Mouse (Mus musculus): Measurements from ENCODE around the gene Nelfa. TPM values are rescaled to one million over a fixed set of nuclear protein-coding genes. Genes with fewer than 3 reads are reported as not detected.
"Not testable (repeated sequence)": the region's sequence is repeated elsewhere in the genome, so short reads cannot be mapped to it uniquely, and the experiment has no call there.

Gene Nelfa
- total RNA-seq (2021) = 10 to 100 TPM; 23.3 to 24.3 TPM

- intact Hi-C loops (cut with DNase I) = no loop called here
- peak; percentile 99 for DNase-seq
Measured at GRCm38 (mm10) chr5:33936120-33936707, at the start of gene Nelfa. Gene Nelfa, minus strand, starts transcription at chr5:33936413.

- intact Hi-C loops (cut with DNase I) = no loop called here
- peak; percentile 96 for DNase-seq
Measured at GRCm38 (mm10) chr5:33983309-33984121, 47.3 kb upstream of the Nelfa start, which contains the start of gene Gm1673. Gene Gm1673, plus strand, starts transcription at chr5:33983433.

- no peak for DNase-seq
- intact Hi-C loops (cut with DNase I) = no loop called here
Measured at GRCm38 (mm10) chr5:33982731-33983259, 46.6 kb upstream of the Nelfa start.

GRCm38 (mm10) chr5:33976267-33976666 lies 40.1 kb upstream of the Nelfa start:
- no peak for DNase-seq
- intact Hi-C loops (cut with DNase I) = no loop called here

DNA sequence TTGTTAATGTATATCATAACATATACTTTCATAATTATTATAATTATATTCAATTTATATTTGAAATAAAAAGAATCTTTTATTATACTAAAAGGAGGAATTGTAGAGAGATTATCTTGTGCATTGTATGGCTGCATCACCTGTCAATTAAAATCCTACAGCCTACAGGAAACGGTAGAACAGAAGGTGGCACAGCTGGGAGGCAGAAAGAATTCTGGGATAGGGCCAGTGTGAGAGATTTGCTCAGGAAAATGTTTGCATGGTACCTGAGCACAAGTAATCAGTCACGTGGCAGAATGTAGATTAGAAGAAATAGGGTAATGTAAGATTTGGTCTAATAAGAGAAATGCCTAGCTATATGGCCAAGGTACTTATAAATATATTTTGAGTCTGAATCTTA lies 38.5 kb upstream of the Nelfa start:
- DNase-seq = no peak
- intact Hi-C loops (cut with DNase I) = no loop called here

DNA sequence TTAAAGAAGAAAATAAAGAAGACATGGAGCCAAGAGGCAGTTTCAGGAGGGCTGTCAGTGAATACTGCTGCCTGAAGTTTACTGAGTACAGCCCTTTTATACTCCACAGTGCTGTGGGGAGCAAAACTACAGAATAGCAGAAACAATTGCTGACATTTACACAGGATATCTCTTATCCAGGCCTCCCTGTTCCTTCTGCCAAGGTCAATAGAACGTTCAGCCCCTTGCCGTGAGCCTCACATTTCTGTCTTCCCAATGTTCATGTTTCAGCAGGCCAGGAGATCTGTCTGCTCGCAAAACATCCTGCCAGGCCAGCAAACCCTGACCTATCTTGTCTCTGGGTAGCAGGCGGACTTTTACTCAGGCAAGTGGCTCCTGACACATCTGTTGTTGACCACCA lies 23.2 kb upstream of the Nelfa start:
- intact Hi-C loops (cut with DNase I) = no loop called here
- no peak for DNase-seq

DNA sequence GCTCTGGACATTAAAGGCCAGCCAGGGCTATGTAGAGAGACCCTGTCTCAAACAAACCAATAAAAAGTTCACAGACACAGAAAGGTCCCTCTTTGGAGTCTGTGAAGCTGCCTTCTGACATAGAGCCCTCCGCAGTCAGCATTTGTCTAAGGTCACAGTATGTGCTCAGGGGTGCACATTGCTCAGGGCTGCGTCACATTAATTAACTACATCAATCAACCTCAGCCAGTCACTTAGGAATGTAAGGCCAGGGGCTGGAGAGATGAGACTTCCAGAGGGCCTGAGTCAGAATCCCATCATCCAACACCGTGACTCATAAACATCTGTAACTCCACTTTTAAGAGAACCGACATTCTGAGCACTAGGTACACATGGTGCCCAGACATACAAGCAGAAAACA lies 19.7 kb upstream of the Nelfa start:
- intact Hi-C loops (cut with DNase I) = no loop called here

DNA sequence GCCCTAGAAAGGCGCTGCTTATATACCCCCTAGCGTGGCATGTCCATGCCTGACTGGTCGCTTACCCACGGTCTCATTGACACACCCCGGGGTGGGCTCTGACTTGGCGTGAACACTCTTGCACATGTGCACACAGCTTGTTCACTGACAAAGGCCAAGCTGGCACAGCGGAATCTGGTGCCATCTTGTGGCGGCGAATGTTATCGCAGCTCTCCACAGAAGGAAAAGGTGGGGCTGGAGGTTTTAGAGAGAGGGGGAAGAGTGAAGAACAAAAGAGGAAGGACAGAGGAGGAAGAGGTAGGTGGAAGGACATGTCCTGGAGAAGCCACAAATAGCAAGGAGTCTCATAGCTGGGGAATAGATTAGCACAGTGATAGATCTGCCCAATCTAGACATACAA lies 18.1 kb upstream of the Nelfa start:
- peak; percentile 88 for DNase-seq
- intact Hi-C loops (cut with DNase I) = no loop called here

More for the DNA sequence above, 19.7 kb upstream of the Nelfa start:
- DNase-seq = no peak

DNA sequence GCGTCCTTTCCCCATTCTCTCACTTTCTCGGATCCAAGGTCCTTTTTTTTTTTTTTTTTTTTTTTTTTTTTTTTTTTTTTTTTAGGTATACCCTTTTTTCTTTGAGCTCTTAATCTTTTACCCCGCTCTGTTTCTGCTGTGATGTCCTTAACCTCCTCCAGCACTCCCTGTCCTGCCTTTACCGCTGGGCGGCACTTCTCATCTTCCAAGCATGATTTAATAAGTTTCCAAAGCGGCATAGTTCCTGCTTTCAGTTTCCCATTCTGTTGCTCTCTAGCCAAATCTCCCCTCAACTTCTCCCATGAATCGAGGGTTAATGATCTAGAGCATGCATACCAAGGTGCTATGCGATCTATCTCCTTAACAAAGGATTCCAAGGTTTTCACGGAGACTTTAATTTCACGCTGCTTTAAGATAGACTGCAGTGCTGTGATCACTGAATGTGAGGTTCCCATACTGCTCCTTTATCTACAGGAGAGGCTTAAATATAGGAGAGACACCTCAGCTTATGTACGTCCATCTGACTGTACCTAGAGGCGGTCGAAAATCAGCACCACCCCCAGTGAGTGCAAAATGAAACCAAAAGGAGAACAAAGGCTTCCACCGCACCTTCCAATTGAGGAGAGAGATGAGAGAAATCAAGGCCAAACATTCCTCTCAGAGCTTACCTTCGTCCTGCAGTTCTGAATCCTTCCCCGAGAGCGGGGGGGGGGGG lies 17.4 kb upstream of the Nelfa start:
- intact Hi-C loops (cut with DNase I) = no loop called here
- DNase-seq = no peak

- no peak for DNase-seq
Measured at GRCm38 (mm10) chr5:33948314-33948713, 12.1 kb upstream of the Nelfa start.

GRCm38 (mm10) chr5:33947035-33947434 lies 10.8 kb upstream of the Nelfa start:
- intact Hi-C loops (cut with DNase I); DNase-seq: not testable (repeated sequence)

More at GRCm38 (mm10) chr5:33948314-33948713, 12.1 kb upstream of the Nelfa start:
- intact Hi-C loops (cut with DNase I) = no loop called here

DNA sequence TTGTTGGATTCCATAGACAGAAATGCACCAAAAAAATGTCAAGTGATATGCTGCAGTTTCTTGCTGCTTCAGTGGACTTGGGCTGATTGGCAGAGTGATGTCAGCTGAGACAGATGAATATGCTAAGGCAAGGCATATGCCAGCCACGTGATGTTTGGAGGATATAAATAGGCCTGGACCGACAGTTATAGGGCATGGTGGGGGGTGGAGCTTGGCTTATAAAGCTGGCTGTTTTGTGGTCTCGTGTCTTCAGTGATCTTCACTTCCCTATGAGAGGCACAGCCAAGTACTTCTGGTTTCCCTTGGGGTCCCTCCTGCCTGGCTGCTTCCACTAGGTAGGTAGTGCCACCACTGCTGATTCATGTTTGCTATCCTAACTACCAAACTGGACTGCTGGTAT lies 2.2 kb upstream of the Nelfa start:
- intact Hi-C loops (cut with DNase I) = no loop called here
- DNase-seq = no peak

DNA sequence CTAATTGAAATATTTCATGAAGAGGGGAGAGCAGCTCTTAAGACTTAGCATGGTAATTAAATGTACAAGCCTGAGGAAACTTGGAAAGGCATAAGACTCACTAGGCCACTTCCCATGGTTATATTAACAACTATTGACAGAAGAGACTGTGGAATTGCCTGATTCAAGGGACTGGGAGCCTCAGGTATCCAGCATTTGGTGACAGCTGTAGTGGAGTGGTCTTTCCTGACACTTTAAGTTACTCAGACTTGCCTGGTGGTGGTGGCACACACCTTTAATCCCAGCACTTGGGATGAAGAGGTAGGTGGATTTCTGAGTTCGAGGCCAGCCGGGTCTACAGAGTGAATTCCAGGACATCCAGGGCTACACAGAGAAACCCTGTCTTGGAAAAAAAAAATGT lies 1.0 kb upstream of the Nelfa start:
- no peak for DNase-seq

DNA sequence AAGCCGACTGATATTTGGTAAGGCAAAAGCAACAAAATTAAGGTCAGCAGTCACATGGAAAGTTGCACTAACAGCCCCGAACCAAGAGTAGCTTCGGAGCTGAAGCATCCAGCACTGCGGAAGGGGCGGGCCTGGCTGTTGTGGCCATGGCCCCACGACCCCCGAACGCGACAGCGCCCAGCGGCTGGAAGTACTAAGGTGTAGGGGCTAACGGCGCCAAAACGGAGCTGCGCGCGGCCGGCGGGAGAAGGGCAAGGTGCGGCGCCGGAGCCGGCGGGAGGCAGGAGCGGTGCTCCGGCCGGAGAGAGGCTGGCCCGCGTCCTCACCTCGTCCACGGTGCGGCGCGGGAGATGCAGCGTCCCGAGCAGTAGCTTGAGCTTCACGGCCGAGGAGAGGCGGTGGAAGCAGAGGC lies 507 bp downstream of the Nelfa start:
- intact Hi-C loops (cut with DNase I) = no loop called here
- no peak for DNase-seq

More for the DNA sequence above, 1.0 kb upstream of the Nelfa start:
- intact Hi-C loops (cut with DNase I) = no loop called here

- no peak for DNase-seq
- intact Hi-C loops (cut with DNase I) = no loop called here
Measured at GRCm38 (mm10) chr5:33934877-33935276, 1.3 kb downstream of the Nelfa start.

GRCm38 (mm10) chr5:33934081-33934480 lies 2.1 kb downstream of the Nelfa start:
- intact Hi-C loops (cut with DNase I) = no loop called here
- no peak for DNase-seq

GRCm38 (mm10) chr5:33932413-33932812 lies 3.8 kb downstream of the Nelfa start:
- intact Hi-C loops (cut with DNase I) = no loop called here
- DNase-seq = no peak

DNA sequence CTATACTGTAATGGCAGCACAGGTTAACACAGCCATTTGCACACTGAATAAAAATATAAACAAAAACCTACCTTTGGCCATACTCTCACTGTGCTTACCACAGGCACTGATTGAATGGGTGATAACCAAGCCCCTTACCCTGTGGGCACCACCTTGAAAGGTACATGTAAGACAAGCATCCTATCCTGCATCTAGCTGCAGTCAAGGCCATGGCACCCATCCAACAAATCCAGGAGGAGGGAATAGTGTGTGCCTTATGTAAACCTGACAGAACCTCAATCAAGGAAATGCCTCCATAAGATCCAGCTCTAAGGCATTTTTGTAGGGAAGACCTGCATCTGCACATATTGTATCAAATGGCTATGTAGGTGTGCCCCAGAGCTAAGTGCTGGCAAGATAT lies 10.0 kb downstream of the Nelfa start:
- no peak for DNase-seq
- intact Hi-C loops (cut with DNase I) = no loop called here

GRCm38 (mm10) chr5:33922566-33922965 lies 13.6 kb downstream of the Nelfa start:
- no peak for DNase-seq
- intact Hi-C loops (cut with DNase I) = no loop called here

GRCm38 (mm10) chr5:33921486-33922235 lies 14.6 kb downstream of the Nelfa start:
- intact Hi-C loops (cut with DNase I) = no loop called here

DNA sequence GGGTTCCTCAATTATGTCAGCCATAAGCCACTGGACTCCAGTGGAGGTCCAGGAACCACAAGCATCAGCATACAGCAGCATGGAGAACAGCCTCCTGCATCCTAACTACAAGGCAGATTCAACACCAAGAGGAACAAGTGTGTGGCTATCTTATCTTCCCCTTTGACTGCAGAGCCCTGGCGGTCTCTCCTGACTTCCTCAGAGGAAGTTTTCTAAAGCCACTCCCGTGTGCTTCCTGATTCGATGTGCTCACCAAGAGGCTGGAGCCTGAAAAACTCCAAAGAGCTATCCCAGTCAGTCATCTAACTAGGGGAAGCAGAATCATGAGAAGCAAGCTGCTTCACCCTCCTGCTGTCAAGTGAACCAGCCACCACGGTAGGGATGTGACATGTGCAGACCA lies 15.3 kb downstream of the Nelfa start:
- no peak for DNase-seq
- intact Hi-C loops (cut with DNase I) = no loop called here

More at GRCm38 (mm10) chr5:33921486-33922235, 14.6 kb downstream of the Nelfa start:
- peak; percentile 37 for DNase-seq
